Mouse (Mus musculus) MEL (cell line): ENCODE measurements around the gene Kcnh3. TPM values are rescaled to one million over a fixed set of nuclear protein-coding genes. Genes with fewer than 3 reads are reported as not detected.

Source experiments
- DNase-seq: peaks from one replicate; pipeline ENCODE4 v3.0.0; 2011; ENCODE audit warnings: low read depth, low spot score
- H3K27ac ChIP-seq: 2 replicates; pipeline ENCODE4 v1.5.1; 2012; ENCODE audit warnings: low read depth, mild to moderate bottlenecking, control low read depth, low read length, moderate library complexity; ENCODE audit not compliant: control insufficient read depth
- H3K27me3 ChIP-seq, 2 experiments: fragments of 150-350 bp in 1 of 2; sonication (generic) in 1 of 2; 2 replicates each; pipeline ENCODE4 v1.6.1; 2012; ENCODE audit warnings: low read length in 2 of 2, mild to moderate bottlenecking in 2 of 2, improper control_type of control experiment in 1 of 2, moderate library complexity in 1 of 2; ENCODE audit not compliant: insufficient read depth in 2 of 2, control insufficient read depth in 1 of 2
- H3K36me3 ChIP-seq, 2 experiments: 2 replicates each; pipeline ENCODE4 v1.6.1; 2012 to 2014; ENCODE audit warnings: low read length in 2 of 2, improper control_type of control experiment in 1 of 2, inconsistent platforms in 1 of 2, mild to moderate bottlenecking in 1 of 2; ENCODE audit not compliant: insufficient read depth in 2 of 2, control insufficient read depth in 1 of 2
- H3K4me1 ChIP-seq, 2 experiments: fragments of 150-350 bp in 1 of 2; sonication (generic) in 1 of 2; 2 replicates each; pipeline ENCODE4 v1.6.1; 2012; ENCODE audit warnings: low read length in 2 of 2, improper control_type of control experiment in 1 of 2, mild to moderate bottlenecking in 1 of 2; ENCODE audit not compliant: insufficient read depth in 2 of 2, control insufficient read depth in 1 of 2
- H3K4me3 ChIP-seq, 2 experiments: fragments of 150-350 bp in 1 of 2; sonication (generic) in 1 of 2; 2 replicates each; pipeline ENCODE4 v1.5.1; 2012; ENCODE audit warnings: low read depth in 2 of 2, low read length in 2 of 2, mild to moderate bottlenecking in 2 of 2, moderate library complexity in 2 of 2, control low read depth in 1 of 2, improper control_type of control experiment in 1 of 2; ENCODE audit not compliant: control insufficient read depth in 1 of 2, insufficient read depth in 1 of 2
- H3K79me2 ChIP-seq: 2 replicates; pipeline ENCODE4 v1.6.1; 2012; ENCODE audit warnings: mild to moderate bottlenecking, low read length, moderate library complexity; ENCODE audit not compliant: control insufficient read depth, poor library complexity, insufficient read depth
- H3K9ac ChIP-seq: 2 replicates; pipeline ENCODE4 v1.6.1; 2012; ENCODE audit warnings: low read depth, mild to moderate bottlenecking, control low read depth, low read length, moderate library complexity; ENCODE audit not compliant: control insufficient read depth, poor library complexity, severe bottlenecking
- H3K9me3 ChIP-seq: fragments of 150-350 bp; sonication (generic); replicated peaks from 2 replicates; pipeline ENCODE4 v1.6.1; 2012; ENCODE audit warnings: mild to moderate bottlenecking, low read length, improper control_type of control experiment, moderate library complexity; ENCODE audit not compliant: insufficient read depth
- CHD1 ChIP-seq: IDR thresholded peaks from 2 replicates; pipeline ENCODE4 v1.6.1; 2012; ENCODE audit warnings: low read depth, mild to moderate bottlenecking, inconsistent platforms, low read length, improper control_type of control experiment
- E2F4 ChIP-seq: IDR thresholded peaks from 2 replicates; pipeline ENCODE4 v1.6.1; 2011; ENCODE audit warnings: low read depth, low read length, improper control_type of control experiment, borderline replicate concordance
- EP300 ChIP-seq, 2 experiments: IDR thresholded peaks; 2 replicates each; pipeline ENCODE4 v1.6.1; 2011; ENCODE audit warnings: improper control_type of control experiment in 2 of 2, low read length in 2 of 2, low read depth in 1 of 2, mild to moderate bottlenecking in 1 of 2
- GABPA ChIP-seq: IDR thresholded peaks from 2 replicates; pipeline ENCODE4 v1.6.1; 2012; ENCODE audit warnings: low read depth, mild to moderate bottlenecking, inconsistent platforms, low read length, improper control_type of control experiment, moderate library complexity
- GATA1 ChIP-seq: IDR thresholded peaks from 2 replicates; pipeline ENCODE4 v1.6.1; 2011; ENCODE audit warnings: low read depth, low read length, improper control_type of control experiment
- HCFC1 ChIP-seq: IDR thresholded peaks from 2 replicates; pipeline ENCODE4 v1.6.1; 2012; ENCODE audit warnings: low read depth, mild to moderate bottlenecking, inconsistent platforms, low read length, improper control_type of control experiment, moderate library complexity
- JUND ChIP-seq: IDR thresholded peaks from 2 replicates; pipeline ENCODE4 v1.6.1; 2011; ENCODE audit warnings: low read depth, mild to moderate bottlenecking, improper control_type of control experiment, low read length
- KAT2A ChIP-seq: conservative IDR thresholded peaks from 2 replicates; pipeline ENCODE4 v1.6.1; 2012; ENCODE audit warnings: low read depth, low read length, improper control_type of control experiment, inconsistent platforms
- MAFK ChIP-seq: IDR thresholded peaks from 2 replicates; pipeline ENCODE4 v1.6.1; 2011; ENCODE audit warnings: low read depth, mild to moderate bottlenecking, low read length, improper control_type of control experiment, borderline replicate concordance
- MEF2A ChIP-seq: IDR thresholded peaks from 2 replicates; pipeline ENCODE4 v1.6.1; 2014; ENCODE audit warnings: low read depth, mild to moderate bottlenecking, inconsistent platforms, low read length, improper control_type of control experiment; ENCODE audit not compliant: poor library complexity, insufficient replicate concordance, severe bottlenecking; ENCODE audit errors: extremely low read depth
- MYC ChIP-seq: IDR thresholded peaks from 2 replicates; pipeline ENCODE4 v1.6.1; 2011; ENCODE audit warnings: low read depth, mild to moderate bottlenecking, low read length, improper control_type of control experiment, moderate library complexity
- NRF1 ChIP-seq: IDR thresholded peaks from 2 replicates; pipeline ENCODE4 v1.6.1; 2014; ENCODE audit warnings: low read depth, mild to moderate bottlenecking, inconsistent platforms, low read length, improper control_type of control experiment, moderate library complexity; ENCODE audit not compliant: poor library complexity, insufficient read depth, severe bottlenecking
- POLR2A ChIP-seq, 2 experiments: IDR thresholded peaks; 2 replicates each; pipeline ENCODE4 v1.6.1; 2011 to 2012; ENCODE audit warnings: low read length in 2 of 2, mild to moderate bottlenecking in 2 of 2, control low read depth in 1 of 2, improper control_type of control experiment in 1 of 2, low read depth in 1 of 2, moderate library complexity in 1 of 2; ENCODE audit not compliant: control insufficient read depth in 1 of 2, insufficient read depth in 1 of 2, poor library complexity in 1 of 2
- POLR2AphosphoS2 ChIP-seq: IDR thresholded peaks from 2 replicates; pipeline ENCODE4 v1.6.1; 2011; ENCODE audit warnings: low read length, improper control_type of control experiment
- POLR2AphosphoS5 ChIP-seq: IDR thresholded peaks from 2 replicates; pipeline ENCODE4 v1.6.1; 2012; ENCODE audit warnings: low read depth, borderline replicate concordance, mild to moderate bottlenecking, inconsistent platforms, low read length, moderate library complexity, mixed read lengths
- SIN3A ChIP-seq: IDR thresholded peaks from 2 replicates; pipeline ENCODE4 v1.6.1; 2012; ENCODE audit warnings: low read length, improper control_type of control experiment, inconsistent platforms
- TBP ChIP-seq: IDR thresholded peaks from 2 replicates; pipeline ENCODE4 v1.8.0; 2011; ENCODE audit warnings: low read depth, low read length, improper control_type of control experiment
- TCF12 ChIP-seq: IDR thresholded peaks from 2 replicates; pipeline ENCODE4 v1.6.1; 2014; ENCODE audit warnings: low read depth, mild to moderate bottlenecking, inconsistent platforms, low read length, improper control_type of control experiment, moderate library complexity
- USF2 ChIP-seq, 2 experiments: IDR thresholded peaks; 2 replicates each; pipeline ENCODE4 v1.6.1; 2011 to 2012; ENCODE audit warnings: improper control_type of control experiment in 2 of 2, low read length in 2 of 2, borderline replicate concordance in 1 of 2, inconsistent platforms in 1 of 2, low read depth in 1 of 2, mild to moderate bottlenecking in 1 of 2; ENCODE audit not compliant: insufficient read depth in 1 of 2
- ZC3H11A ChIP-seq: IDR thresholded peaks from 2 replicates; pipeline ENCODE4 v1.6.1; 2012; ENCODE audit warnings: low read depth, mild to moderate bottlenecking, inconsistent platforms, low read length, improper control_type of control experiment
- ZMIZ1 ChIP-seq: IDR thresholded peaks from 2 replicates; pipeline ENCODE4 v1.6.1; 2012; ENCODE audit warnings: low read depth, mild to moderate bottlenecking, inconsistent platforms, low read length, improper control_type of control experiment, moderate library complexity
- polyA plus RNA-seq, 2 experiments: library from polyadenylated mRNA; stranded (reverse) in 1 of 2; unstranded in 1 of 2; fragments of >175 nt in 1 of 2; fragments of >200 nt in 1 of 2; gene quantifications; 2 replicates each; pipeline versions ENCODE4 v1.2.1 to v1.2.4; 2012; ENCODE audit warnings: low replicate concordance in 2 of 2, low read depth in 1 of 2; ENCODE audit not compliant: insufficient read length in 2 of 2, insufficient read depth in 1 of 2, missing spikeins in 1 of 2
- total RNA-seq: library from RNA; depleted of rRNA; stranded (reverse); fragments of 300-350 nt; gene quantifications from 2 replicates; pipeline ENCODE4 v1.2.3, GENCODE M21; 2012

The Kcnh3 gene
- total and polyA plus RNA-seq, 3 experiments, result 0.15 to 1.3 TPM; not detected in 1

DNA sequence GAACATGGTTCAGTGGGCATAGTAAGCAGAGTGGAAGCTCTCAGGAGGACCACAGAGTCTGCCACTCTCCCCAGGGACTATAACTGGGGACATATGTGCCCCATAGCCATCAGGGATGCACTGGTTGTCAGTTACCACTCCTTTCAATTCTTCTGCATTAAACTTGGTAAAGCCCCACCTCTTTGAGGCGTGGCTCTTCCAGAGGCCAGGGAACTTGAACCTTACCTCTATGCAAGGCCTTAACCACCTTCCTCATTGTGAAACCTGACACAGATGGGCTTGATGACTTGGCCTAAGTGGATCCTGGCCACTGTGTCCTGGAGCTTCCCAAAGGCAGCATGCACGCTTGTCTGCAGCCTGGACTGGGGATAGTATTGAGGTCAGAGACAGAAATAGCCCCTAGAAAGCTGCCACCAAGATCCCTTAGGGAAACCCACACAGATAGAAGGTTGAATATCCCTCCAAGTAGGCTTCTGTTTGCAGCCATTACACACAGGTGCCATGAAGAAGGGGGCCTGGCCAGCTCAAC, 29.9 kb downstream of the Kcnh3 start:
- H3K9ac ChIP-seq, result no peak overlapping the region
- H3K27me3 ChIP-seq, result no peaks in the 10 kb centered on the region
- peaks cover 0 to 5% of the 10 kb centered on the region in 2 experiments; a peak in 2 of 4 replicates for H3K36me3 ChIP-seq
- peaks cover 0 to 15% of the 10 kb centered on the region in 2 experiments; a peak in 2 of 4 replicates for H3K4me1 ChIP-seq
- TF ChIP-seq POLR2AphosphoS2, result no peak
- no peak for TF ChIP-seq ZMIZ1
- no peak for TF ChIP-seq EP300 (IDR thresholded peaks at IDR 0.05; ENCODE audit: low read depth in 1 of 2, low read length in 2 of 2)
- TF ChIP-seq HCFC1, result no peak
- no peak for TF ChIP-seq E2F4
- TF ChIP-seq JUND, result no peak
- no peak for TF ChIP-seq TCF12
- TF ChIP-seq KAT2A, result no peak
- no peak for TF ChIP-seq CHD1
- TF ChIP-seq GABPA, result no peak
- no peak for TF ChIP-seq MEF2A
- TF ChIP-seq MAFK, result no peak
- no peak for TF ChIP-seq ZC3H11A
- no peak for TF ChIP-seq POLR2AphosphoS5
- TF ChIP-seq USF2 (IDR thresholded peaks at IDR 0.05; ENCODE audit: borderline replicate concordance in 1 of 2, insufficient read depth in 1 of 2, low read depth in 1 of 2, low read length in 2 of 2), result no peak
- TF ChIP-seq MYC, result no peak
- TF ChIP-seq NRF1, result no peak
- TF ChIP-seq SIN3A, result no peak
- no peak for TF ChIP-seq GATA1
- TF ChIP-seq TBP, result no peak
- H3K9me3 ChIP-seq, result no peaks in the 10 kb centered on the region
- no peak overlapping the region for H3K4me3 ChIP-seq
- H3K79me2 ChIP-seq, result peaks cover 4% of the 10 kb centered on the region; the same call in 1 of the 2 replicates
- DNase-seq, result peak; percentile 36
- H3K27ac ChIP-seq, result no peak overlapping the region

DNA sequence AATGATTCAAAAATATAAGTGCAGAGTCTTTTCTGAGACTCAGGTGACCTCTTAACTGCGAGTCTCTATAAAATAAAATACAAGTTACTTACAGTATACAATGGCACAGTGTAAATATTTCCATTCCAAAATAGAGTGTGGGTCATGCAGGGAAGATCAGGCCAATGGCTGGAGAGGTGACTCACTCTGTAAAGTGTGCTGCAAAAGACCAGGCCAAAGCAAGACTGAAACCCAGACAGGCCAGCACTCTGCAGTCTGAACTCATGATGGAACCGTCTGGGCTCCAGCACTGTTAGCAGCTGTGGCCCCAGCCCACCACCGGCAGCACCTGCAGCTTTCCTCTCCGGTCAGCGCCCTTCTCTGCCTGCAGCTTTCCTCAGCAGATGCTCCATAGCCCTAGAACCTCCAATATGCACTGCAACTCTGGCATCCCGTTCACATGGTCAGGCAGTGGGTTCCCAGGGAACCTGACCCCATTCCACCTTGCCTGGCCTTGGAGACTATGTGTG, 30.6 kb downstream of the Kcnh3 start:
- Histone ChIP-seq H3K9ac (no peak overlapping the region), H3K4me3 (no peak overlapping the region), H3K4me1 (peaks cover 3 to 18% of the 10 kb centered on the region in 2 experiments; a peak in 3 of 4 replicates), H3K27ac (no peak overlapping the region), H3K36me3 (peaks cover 0 to 8% of the 10 kb centered on the region in 2 experiments; a peak in 2 of 4 replicates), H3K79me2 (peaks cover 4% of the 10 kb centered on the region; the same call in 1 of the 2 replicates), H3K9me3 (no peaks in the 10 kb centered on the region), H3K27me3 (no peaks in the 10 kb centered on the region)
- TF ChIP-seq POLR2A (IDR thresholded peaks at IDR 0.05; ENCODE audit: control insufficient read depth in 1 of 2, insufficient read depth in 1 of 2, low read depth in 1 of 2, low read length in 2 of 2, poor library complexity in 1 of 2), result no peak
- no peak for DNase-seq
